Mouse (Mus musculus): ENCODE results near the gene Sorcs2.

Sorcs2 gene

GRCm38 (mm10) chr5:36220105-36220504, 177.8 kb downstream of the Sorcs2 start:
- in situ Hi-C loops (cut with MboI; ENCODE audit: low pct_unique_long_range_greater_than_20kb in 1 of 2, low sequenced_read_pairs in 2 of 2, unreplicated experiment in 1 of 2): no loop called here

GRCm38 (mm10) chr5:36213310-36213709, 184.6 kb downstream of the Sorcs2 start:
- in situ Hi-C loops (cut with MboI; ENCODE audit: low pct_unique_long_range_greater_than_20kb in 1 of 2, low sequenced_read_pairs in 2 of 2, unreplicated experiment in 1 of 2): no loop called here

DNA sequence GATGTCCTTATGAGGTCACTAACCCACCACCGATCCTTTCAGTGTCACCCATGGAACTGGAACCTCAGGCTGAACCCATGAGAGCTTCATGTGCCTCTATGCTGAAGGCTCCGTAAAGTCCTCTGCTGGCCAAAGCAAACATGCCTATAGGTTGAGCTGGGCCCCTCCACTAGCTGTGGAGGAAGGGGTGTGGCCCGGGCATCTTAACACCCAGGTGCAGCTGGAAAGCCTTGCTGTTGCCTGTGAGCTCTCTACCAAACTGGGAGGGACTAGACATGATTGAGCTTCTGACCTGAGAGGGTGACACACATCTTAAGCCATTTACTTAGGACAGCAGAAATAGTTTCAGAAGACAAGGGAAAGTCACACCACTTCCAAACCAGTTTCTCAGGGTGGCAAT, 189.1 kb downstream of the Sorcs2 start:
- in situ Hi-C loops (cut with MboI; ENCODE audit: low pct_unique_long_range_greater_than_20kb in 1 of 2, low sequenced_read_pairs in 2 of 2, unreplicated experiment in 1 of 2): no loop called here

DNA sequence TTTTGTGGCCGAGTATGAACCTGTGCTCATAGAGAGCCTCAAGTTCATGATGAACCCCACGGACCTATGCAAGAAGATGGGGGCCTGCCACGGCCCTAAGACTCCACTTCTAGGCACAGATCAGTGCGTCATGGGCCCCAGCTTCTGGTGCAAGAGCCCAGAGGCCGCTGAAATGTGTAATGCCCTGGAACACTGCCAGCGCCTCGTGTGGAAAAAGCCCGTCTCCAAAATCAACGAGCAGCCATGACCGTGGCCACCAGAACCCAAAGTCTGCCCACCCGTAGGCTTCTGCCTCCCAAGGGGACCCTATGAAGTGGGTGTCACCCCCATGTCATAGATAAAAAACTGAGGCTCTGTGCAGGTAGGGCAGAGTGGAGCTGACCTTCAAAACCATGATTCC, 192.5 kb downstream of the Sorcs2 start:
- in situ Hi-C loops (cut with MboI; ENCODE audit: low pct_unique_long_range_greater_than_20kb in 1 of 2, low sequenced_read_pairs in 2 of 2, unreplicated experiment in 1 of 2): no loop called here

DNA sequence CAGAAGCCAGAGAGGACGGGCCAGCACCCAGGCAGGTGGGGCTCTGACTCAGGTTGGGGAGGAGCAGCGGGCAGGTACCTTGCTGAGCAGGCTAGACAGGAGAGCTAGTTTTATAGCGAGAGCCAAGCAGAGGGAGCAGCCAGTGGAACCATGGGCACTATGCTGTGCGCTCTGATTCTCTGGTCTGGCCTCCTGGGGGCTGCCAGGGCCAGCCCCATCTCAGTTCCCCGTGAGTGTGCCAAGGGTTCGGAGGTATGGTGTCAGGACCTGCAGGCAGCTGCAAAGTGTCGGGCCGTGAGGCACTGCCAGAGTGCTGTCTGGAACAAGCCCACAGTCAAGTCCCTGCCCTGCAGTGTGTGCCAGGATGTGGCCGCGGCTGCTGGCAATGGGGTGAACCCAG, 194.0 kb downstream of the Sorcs2 start, which contains the start of gene Psapl1:
Gene Psapl1 (plus strand): TSS at position 106 of the 400 bp plus-strand sequence.
- in situ Hi-C loops (cut with MboI; ENCODE audit: low pct_unique_long_range_greater_than_20kb in 1 of 2, low sequenced_read_pairs in 2 of 2, unreplicated experiment in 1 of 2): no loop called here

DNA sequence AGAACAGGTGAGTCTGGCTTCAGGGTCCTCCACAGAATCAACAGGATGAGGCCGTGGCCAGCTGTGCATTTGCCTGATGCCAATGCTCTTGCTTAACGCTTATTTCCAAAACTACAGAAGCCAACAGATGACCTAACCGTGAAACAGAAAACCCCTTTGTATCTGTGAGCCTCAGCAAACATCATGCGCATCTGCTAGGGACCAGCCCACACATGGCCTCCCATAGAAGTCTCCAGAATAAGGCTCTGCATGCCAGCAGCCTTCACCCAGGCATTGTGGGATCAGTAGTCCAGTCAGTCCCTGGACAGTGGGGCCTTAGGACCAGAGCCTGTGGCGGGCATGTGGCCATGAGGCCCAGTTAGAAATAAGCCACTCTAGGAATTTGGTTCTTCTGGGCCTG, 194.5 kb downstream of the Sorcs2 start:
- in situ Hi-C loops (cut with MboI; ENCODE audit: low pct_unique_long_range_greater_than_20kb in 1 of 2, low sequenced_read_pairs in 2 of 2, unreplicated experiment in 1 of 2): no loop called here

DNA sequence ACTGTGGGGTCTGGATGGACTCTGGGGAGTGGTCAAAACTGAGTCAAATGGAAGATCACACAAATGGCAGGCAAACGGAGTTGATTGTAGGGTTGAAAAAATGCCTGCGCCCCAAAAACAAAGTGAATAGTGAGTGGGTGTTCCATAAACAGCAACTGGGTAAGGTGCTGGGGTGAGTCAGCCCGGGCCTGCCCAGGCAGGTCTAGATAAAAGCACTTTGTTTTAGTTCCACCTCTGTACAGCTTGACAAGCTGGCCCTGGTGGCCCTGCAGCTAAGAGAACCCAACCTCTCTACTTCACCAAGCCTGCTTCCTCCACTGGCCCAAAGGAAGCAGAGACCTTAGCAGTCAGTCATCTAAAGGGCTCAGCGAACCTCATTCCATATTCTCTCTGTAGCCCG, 195.2 kb downstream of the Sorcs2 start:
- in situ Hi-C loops (cut with MboI; ENCODE audit: low pct_unique_long_range_greater_than_20kb in 1 of 2, low sequenced_read_pairs in 2 of 2, unreplicated experiment in 1 of 2): no loop called here

DNA sequence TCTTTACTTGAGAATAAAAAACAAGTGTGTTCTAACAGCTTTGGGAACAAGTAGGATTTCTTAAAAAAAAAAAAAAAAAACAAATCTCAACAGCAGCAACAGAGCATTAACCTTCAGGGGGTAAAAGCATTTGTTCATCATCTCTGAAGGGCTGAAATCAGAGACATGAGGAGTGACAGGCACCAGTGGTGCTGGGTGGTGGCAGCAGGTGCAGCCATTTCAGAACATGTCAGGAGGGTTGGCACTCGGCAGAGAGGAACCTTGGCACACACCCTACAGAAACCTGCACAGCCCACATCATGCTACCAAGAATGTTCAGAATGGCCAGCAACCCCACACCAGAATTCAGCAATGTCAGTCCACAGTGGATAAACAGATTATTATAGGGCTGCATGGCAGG, 198.4 kb downstream of the Sorcs2 start:
- in situ Hi-C loops (cut with MboI; ENCODE audit: low pct_unique_long_range_greater_than_20kb in 1 of 2, low sequenced_read_pairs in 2 of 2, unreplicated experiment in 1 of 2): no loop called here

DNA sequence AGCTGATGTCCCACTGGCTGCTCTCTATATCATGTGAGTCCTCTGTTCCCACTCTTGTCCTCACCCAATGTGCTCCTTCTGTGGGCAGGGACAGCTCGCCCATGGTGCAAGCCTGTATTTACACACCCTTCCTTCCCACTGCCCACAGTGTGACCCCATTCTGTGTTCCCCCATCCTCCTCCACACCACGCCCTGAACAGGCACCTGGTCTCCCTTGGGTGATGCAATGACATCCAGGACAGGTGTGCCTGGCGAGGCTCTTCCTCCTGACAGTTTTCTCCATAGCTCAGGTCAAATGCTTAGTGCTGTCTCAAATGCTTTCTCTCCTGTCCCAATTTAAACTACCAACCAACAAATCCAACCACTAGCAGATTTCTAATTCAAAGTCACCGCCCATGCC, 202.5 kb downstream of the Sorcs2 start:
- in situ Hi-C loops (cut with MboI; ENCODE audit: low pct_unique_long_range_greater_than_20kb in 1 of 2, low sequenced_read_pairs in 2 of 2, unreplicated experiment in 1 of 2): no loop called here

- in situ Hi-C loops (cut with MboI; ENCODE audit: low pct_unique_long_range_greater_than_20kb in 1 of 2, low sequenced_read_pairs in 2 of 2, unreplicated experiment in 1 of 2): no loop called here
Observed at GRCm38 (mm10) chr5:36194631-36195030, 203.3 kb downstream of the Sorcs2 start.

DNA sequence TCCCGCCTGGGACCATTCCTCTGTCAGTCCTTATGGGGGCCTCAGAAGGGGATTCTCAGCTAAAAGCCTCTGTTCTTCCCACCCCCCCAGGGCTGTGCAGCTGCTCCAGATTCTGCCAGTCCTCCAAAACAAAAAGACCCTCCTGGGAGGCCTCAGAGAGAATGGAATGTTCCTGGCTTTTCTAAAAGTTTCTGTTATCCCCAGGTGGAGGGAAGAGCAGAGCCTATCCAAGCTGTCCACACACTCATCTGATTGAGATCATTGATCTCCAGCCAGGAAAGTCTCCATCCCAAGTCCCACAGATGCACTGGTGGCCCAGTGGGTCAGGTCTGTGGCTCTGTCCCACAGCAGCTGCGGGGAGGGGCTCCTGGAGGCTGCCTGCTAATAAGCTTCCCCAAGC, 205.3 kb downstream of the Sorcs2 start:
- in situ Hi-C loops (cut with MboI; ENCODE audit: low pct_unique_long_range_greater_than_20kb in 1 of 2, low sequenced_read_pairs in 2 of 2, unreplicated experiment in 1 of 2): no loop called here

DNA sequence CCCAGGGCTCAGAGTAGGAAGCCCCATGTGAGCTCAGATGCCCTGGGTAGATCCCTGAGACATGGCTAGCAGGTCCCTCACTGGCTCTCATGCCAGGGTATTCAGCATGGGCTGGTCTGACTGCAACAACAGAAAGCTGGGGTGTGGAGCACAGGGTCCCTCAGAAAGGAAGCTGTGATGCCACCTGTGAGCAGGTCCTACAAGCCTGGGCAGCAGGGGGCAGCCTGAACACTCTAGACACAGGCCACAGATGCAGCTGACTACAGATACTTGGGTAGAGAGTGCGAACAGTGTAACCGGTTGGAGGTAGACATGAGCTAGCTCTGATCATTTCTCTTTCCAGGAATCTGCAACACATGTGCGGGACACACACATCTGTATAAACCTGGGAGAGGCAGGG, 206.1 kb downstream of the Sorcs2 start:
- in situ Hi-C loops (cut with MboI; ENCODE audit: low pct_unique_long_range_greater_than_20kb in 1 of 2, low sequenced_read_pairs in 2 of 2, unreplicated experiment in 1 of 2): no loop called here

DNA sequence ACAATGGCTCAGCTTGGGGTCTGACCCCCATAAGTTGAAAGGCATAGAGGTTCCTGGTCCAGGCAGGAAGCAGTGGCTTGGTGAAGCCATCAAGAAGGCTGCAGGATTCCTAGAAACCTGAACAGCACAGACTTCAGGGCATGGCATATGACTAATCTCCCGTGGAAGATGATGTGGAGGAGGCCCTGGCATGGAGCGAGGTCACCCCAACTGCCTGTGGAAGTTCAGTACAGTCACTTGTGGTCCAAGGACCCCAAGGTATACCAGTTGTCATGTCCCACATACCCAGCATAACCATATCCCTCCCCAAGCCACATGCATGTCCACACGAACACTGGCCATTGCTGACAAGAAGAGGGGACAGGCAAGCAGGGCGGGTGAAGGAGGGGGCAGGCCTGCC, 206.7 kb downstream of the Sorcs2 start:
- in situ Hi-C loops (cut with MboI; ENCODE audit: low pct_unique_long_range_greater_than_20kb in 1 of 2, low sequenced_read_pairs in 2 of 2, unreplicated experiment in 1 of 2): no loop called here

- in situ Hi-C loops (cut with MboI; ENCODE audit: low pct_unique_long_range_greater_than_20kb in 1 of 2, low sequenced_read_pairs in 2 of 2, unreplicated experiment in 1 of 2): no loop called here
Observed at GRCm38 (mm10) chr5:36188310-36188709, 209.6 kb downstream of the Sorcs2 start.

- in situ Hi-C loops (cut with MboI; ENCODE audit: low pct_unique_long_range_greater_than_20kb in 1 of 2, low sequenced_read_pairs in 2 of 2, unreplicated experiment in 1 of 2): no loop called here
Observed at GRCm38 (mm10) chr5:36186294-36187053, 211.5 kb downstream of the Sorcs2 start.

DNA sequence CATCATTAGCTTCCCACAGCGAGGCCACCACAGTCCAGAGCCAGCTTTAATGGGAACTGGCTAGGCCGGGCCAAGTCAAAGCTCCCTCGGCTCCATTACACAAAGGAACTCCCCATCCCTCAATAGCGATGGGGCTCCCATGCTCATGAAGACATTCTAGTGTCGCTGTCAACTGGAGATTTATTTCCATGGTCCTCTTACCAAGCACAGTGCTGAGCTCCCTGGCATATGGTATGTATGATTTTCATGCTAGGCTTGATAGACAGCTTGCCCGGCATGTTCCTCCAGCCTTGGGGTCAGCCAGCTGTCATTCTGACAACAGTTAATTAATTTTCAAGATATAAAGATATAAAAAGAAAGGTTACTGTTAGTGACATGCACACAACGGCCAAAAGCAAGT, 215.6 kb downstream of the Sorcs2 start:
- in situ Hi-C loops (cut with MboI; ENCODE audit: low pct_unique_long_range_greater_than_20kb in 1 of 2, low sequenced_read_pairs in 2 of 2, unreplicated experiment in 1 of 2): no loop called here

DNA sequence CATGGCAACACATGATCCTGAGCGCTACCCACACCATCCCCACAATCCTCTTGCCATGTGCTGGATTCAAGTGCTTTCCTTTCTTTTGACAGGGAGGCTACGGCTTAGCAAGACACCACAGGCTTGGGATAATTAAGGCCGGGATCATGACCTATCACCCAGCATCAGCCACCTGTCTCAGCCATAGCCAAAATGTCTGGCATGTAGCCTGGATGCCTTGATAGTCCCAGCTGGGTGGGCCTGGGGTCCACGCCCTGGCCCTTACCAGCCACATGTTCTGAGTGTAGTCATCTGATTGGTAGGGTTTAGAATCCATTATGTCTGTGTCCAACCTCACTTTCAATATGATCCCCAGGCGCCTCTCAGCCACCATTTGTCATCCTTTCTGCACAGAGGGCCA, 218.2 kb downstream of the Sorcs2 start:
- in situ Hi-C loops (cut with MboI; ENCODE audit: low pct_unique_long_range_greater_than_20kb in 1 of 2, low sequenced_read_pairs in 2 of 2, unreplicated experiment in 1 of 2): no loop called here

DNA sequence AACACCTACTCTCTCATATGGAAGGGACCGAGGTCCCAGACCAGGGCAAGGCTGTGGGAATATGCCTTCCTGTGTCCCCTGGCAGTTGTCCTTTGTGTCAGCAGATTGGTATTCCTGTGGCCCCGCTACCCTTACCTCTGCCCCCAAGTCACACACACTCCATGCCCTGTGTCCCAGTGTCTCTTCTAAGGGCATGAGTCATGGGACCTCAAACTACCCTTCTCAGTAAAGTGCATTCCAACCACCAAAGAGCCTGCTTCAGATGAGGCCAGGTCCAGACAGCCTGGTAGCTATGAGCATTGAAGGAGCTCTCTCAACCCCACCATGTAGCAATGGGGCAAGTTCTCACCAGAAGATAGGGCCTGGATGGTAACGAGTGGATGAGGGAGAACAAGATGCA, 219.2 kb downstream of the Sorcs2 start:
- in situ Hi-C loops (cut with MboI; ENCODE audit: low pct_unique_long_range_greater_than_20kb in 1 of 2, low sequenced_read_pairs in 2 of 2, unreplicated experiment in 1 of 2): no loop called here

DNA sequence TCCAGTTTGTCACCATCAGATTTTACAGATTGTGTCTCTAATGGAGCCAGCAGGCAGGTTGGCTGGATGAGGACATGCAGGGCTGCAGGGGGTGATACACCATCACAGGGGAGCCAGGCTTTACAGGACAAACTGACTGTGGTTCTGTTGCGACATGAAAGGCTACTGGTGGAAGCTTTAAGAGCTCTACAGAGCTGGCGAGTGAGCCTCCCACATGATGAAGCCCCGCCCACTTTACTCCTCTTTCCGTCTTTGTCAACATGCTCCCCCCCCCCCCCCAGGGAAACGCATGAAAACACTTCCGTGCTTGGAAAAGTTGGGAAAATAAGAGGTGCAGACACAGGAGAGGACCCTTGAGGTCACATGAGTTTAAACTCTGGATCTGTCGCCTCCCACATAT, 219.7 kb downstream of the Sorcs2 start:
- in situ Hi-C loops (cut with MboI; ENCODE audit: low pct_unique_long_range_greater_than_20kb in 1 of 2, low sequenced_read_pairs in 2 of 2, unreplicated experiment in 1 of 2): no loop called here

- in situ Hi-C loops (cut with MboI; ENCODE audit: low pct_unique_long_range_greater_than_20kb in 1 of 2, low sequenced_read_pairs in 2 of 2, unreplicated experiment in 1 of 2): no loop called here
Observed at GRCm38 (mm10) chr5:36176873-36177272, 221.1 kb downstream of the Sorcs2 start.

DNA sequence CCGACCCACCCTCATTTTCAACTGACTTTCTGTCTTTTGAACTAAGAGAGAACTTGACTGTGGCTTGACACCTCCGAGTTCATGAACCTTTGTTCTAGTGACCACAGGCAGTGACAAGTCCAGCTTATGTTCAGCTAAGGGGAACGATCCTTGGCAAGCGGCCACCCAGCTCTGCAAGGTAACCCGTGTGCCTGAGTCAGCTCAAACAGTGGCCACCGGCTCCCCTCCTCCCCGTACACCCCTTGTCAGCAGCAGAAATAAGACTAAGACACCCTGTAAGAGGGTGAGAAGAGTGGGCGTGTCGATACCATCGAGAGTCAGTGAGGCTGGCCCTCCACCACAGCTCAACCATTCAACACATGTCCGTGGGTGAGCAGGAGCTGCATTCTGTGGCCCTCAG, 221.5 kb downstream of the Sorcs2 start:
- in situ Hi-C loops (cut with MboI; ENCODE audit: low pct_unique_long_range_greater_than_20kb in 1 of 2, low sequenced_read_pairs in 2 of 2, unreplicated experiment in 1 of 2): no loop called here

Measured in mouse embryonic stem cell (cell line).